Mouse (Mus musculus): ENCODE results near the gene Gdf9.

DNA sequence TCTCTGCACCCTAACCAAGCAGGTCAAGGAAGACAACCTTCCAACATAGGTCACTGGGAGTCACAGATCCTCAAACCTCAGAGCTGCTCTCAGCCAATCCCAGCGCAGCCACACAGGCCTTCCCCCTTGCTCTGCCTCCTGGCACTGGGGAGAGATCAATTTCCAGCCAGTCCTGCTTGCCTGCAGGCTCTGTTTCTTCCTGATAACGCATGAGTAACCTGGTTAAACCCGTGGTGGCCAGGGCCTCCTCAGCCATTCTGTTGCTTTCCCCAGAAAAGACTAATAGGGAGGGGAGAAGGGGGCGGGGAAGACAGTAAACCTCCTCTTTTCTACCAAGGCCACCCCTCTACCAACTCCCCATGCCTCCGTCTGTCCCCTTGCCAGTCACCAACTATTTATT is 30.9 kb downstream of the Gdf9 start:
- TF ChIP-seq GATA1 (IDR thresholded peaks at IDR 0.05; ENCODE audit: low read length) (no peak), TAL1 (IDR thresholded peaks at IDR 0.05; ENCODE audit: low read length) (no peak)

Measured in erythroblast, embryonic 14.5 days (primary cell).